Mouse (Mus musculus) MEL (cell line): ENCODE results near the gene Ccdc96. TPM values are rescaled to one million over a fixed set of nuclear protein-coding genes. Genes with fewer than 3 reads are reported as not detected.

ENCODE experiments used
- DNase-seq: peaks from one replicate; pipeline ENCODE4 v3.0.0; 2011; ENCODE audit warnings: low read depth, low spot score
- H3K27ac ChIP-seq: 2 replicates; pipeline ENCODE4 v1.5.1; 2012; ENCODE audit warnings: low read depth, mild to moderate bottlenecking, control low read depth, low read length, moderate library complexity; ENCODE audit not compliant: control insufficient read depth
- H3K27me3 ChIP-seq, 2 experiments: fragments of 150-350 bp in 1 of 2; sonication (generic) in 1 of 2; 2 replicates each; pipeline ENCODE4 v1.6.1; 2012; ENCODE audit warnings: low read length in 2 of 2, mild to moderate bottlenecking in 2 of 2, improper control_type of control experiment in 1 of 2, moderate library complexity in 1 of 2; ENCODE audit not compliant: insufficient read depth in 2 of 2, control insufficient read depth in 1 of 2
- H3K36me3 ChIP-seq, 2 experiments: 2 replicates each; pipeline ENCODE4 v1.6.1; 2012 to 2014; ENCODE audit warnings: low read length in 2 of 2, improper control_type of control experiment in 1 of 2, inconsistent platforms in 1 of 2, mild to moderate bottlenecking in 1 of 2; ENCODE audit not compliant: insufficient read depth in 2 of 2, control insufficient read depth in 1 of 2
- H3K4me1 ChIP-seq, 2 experiments: fragments of 150-350 bp in 1 of 2; sonication (generic) in 1 of 2; 2 replicates each; pipeline ENCODE4 v1.6.1; 2012; ENCODE audit warnings: low read length in 2 of 2, improper control_type of control experiment in 1 of 2, mild to moderate bottlenecking in 1 of 2; ENCODE audit not compliant: insufficient read depth in 2 of 2, control insufficient read depth in 1 of 2
- H3K4me3 ChIP-seq, 2 experiments: fragments of 150-350 bp in 1 of 2; sonication (generic) in 1 of 2; 2 replicates each; pipeline ENCODE4 v1.5.1; 2012; ENCODE audit warnings: low read depth in 2 of 2, low read length in 2 of 2, mild to moderate bottlenecking in 2 of 2, moderate library complexity in 2 of 2, control low read depth in 1 of 2, improper control_type of control experiment in 1 of 2; ENCODE audit not compliant: control insufficient read depth in 1 of 2, insufficient read depth in 1 of 2
- H3K79me2 ChIP-seq: 2 replicates; pipeline ENCODE4 v1.6.1; 2012; ENCODE audit warnings: mild to moderate bottlenecking, low read length, moderate library complexity; ENCODE audit not compliant: control insufficient read depth, poor library complexity, insufficient read depth
- H3K9ac ChIP-seq: 2 replicates; pipeline ENCODE4 v1.6.1; 2012; ENCODE audit warnings: low read depth, mild to moderate bottlenecking, control low read depth, low read length, moderate library complexity; ENCODE audit not compliant: control insufficient read depth, poor library complexity, severe bottlenecking
- H3K9me3 ChIP-seq: fragments of 150-350 bp; sonication (generic); replicated peaks from 2 replicates; pipeline ENCODE4 v1.6.1; 2012; ENCODE audit warnings: mild to moderate bottlenecking, low read length, improper control_type of control experiment, moderate library complexity; ENCODE audit not compliant: insufficient read depth
- BHLHE40 ChIP-seq: IDR thresholded peaks from 2 replicates; pipeline ENCODE4 v1.6.1; 2012; ENCODE audit warnings: low read depth, mild to moderate bottlenecking, inconsistent platforms, low read length, improper control_type of control experiment, borderline replicate concordance
- CTCF ChIP-seq, 3 experiments: IDR thresholded peaks in 2 of 3; conservative IDR thresholded peaks in 1 of 3; 2 replicates each; pipeline ENCODE4 v1.5.1; 2011 to 2012; ENCODE audit warnings: low read length in 3 of 3, low read depth in 2 of 3, mild to moderate bottlenecking in 2 of 3, improper control_type of control experiment in 1 of 3, inconsistent platforms in 1 of 3, mixed read lengths in 1 of 3, moderate library complexity in 1 of 3; ENCODE audit not compliant: control insufficient read depth in 1 of 3, insufficient read depth in 1 of 3, poor library complexity in 1 of 3, severe bottlenecking in 1 of 3
- ELF1 ChIP-seq: IDR thresholded peaks from 2 replicates; pipeline ENCODE4 v1.6.1; 2014; ENCODE audit warnings: low read depth, mild to moderate bottlenecking, inconsistent platforms, low read length, improper control_type of control experiment, moderate library complexity
- EP300 ChIP-seq, 2 experiments: IDR thresholded peaks; 2 replicates each; pipeline ENCODE4 v1.6.1; 2011; ENCODE audit warnings: improper control_type of control experiment in 2 of 2, low read length in 2 of 2, low read depth in 1 of 2, mild to moderate bottlenecking in 1 of 2
- GATA1 ChIP-seq: IDR thresholded peaks from 2 replicates; pipeline ENCODE4 v1.6.1; 2011; ENCODE audit warnings: low read depth, low read length, improper control_type of control experiment
- HCFC1 ChIP-seq: IDR thresholded peaks from 2 replicates; pipeline ENCODE4 v1.6.1; 2012; ENCODE audit warnings: low read depth, mild to moderate bottlenecking, inconsistent platforms, low read length, improper control_type of control experiment, moderate library complexity
- JUND ChIP-seq: IDR thresholded peaks from 2 replicates; pipeline ENCODE4 v1.6.1; 2011; ENCODE audit warnings: low read depth, mild to moderate bottlenecking, improper control_type of control experiment, low read length
- KAT2A ChIP-seq: conservative IDR thresholded peaks from 2 replicates; pipeline ENCODE4 v1.6.1; 2012; ENCODE audit warnings: low read depth, low read length, improper control_type of control experiment, inconsistent platforms
- MAX ChIP-seq: IDR thresholded peaks from 2 replicates; pipeline ENCODE4 v1.6.1; 2011; ENCODE audit warnings: low read length, improper control_type of control experiment
- MYC ChIP-seq: IDR thresholded peaks from 2 replicates; pipeline ENCODE4 v1.6.1; 2011; ENCODE audit warnings: low read depth, mild to moderate bottlenecking, low read length, improper control_type of control experiment, moderate library complexity
- NRF1 ChIP-seq: IDR thresholded peaks from 2 replicates; pipeline ENCODE4 v1.6.1; 2014; ENCODE audit warnings: low read depth, mild to moderate bottlenecking, inconsistent platforms, low read length, improper control_type of control experiment, moderate library complexity; ENCODE audit not compliant: poor library complexity, insufficient read depth, severe bottlenecking
- POLR2A ChIP-seq, 2 experiments: IDR thresholded peaks; 2 replicates each; pipeline ENCODE4 v1.6.1; 2011 to 2012; ENCODE audit warnings: low read length in 2 of 2, mild to moderate bottlenecking in 2 of 2, control low read depth in 1 of 2, improper control_type of control experiment in 1 of 2, low read depth in 1 of 2, moderate library complexity in 1 of 2; ENCODE audit not compliant: control insufficient read depth in 1 of 2, insufficient read depth in 1 of 2, poor library complexity in 1 of 2
- POLR2AphosphoS2 ChIP-seq: IDR thresholded peaks from 2 replicates; pipeline ENCODE4 v1.6.1; 2011; ENCODE audit warnings: low read length, improper control_type of control experiment
- POLR2AphosphoS5 ChIP-seq: IDR thresholded peaks from 2 replicates; pipeline ENCODE4 v1.6.1; 2012; ENCODE audit warnings: low read depth, borderline replicate concordance, mild to moderate bottlenecking, inconsistent platforms, low read length, moderate library complexity, mixed read lengths
- SMC3 ChIP-seq: IDR thresholded peaks from 2 replicates; pipeline ENCODE4 v1.6.1; 2011; ENCODE audit warnings: low read depth, low read length, improper control_type of control experiment
- USF1 ChIP-seq: IDR thresholded peaks from 2 replicates; pipeline ENCODE4 v1.6.1; 2014; ENCODE audit warnings: low read depth, mild to moderate bottlenecking, inconsistent platforms, low read length, improper control_type of control experiment, moderate library complexity
- ZC3H11A ChIP-seq: IDR thresholded peaks from 2 replicates; pipeline ENCODE4 v1.6.1; 2012; ENCODE audit warnings: low read depth, mild to moderate bottlenecking, inconsistent platforms, low read length, improper control_type of control experiment
- ZMIZ1 ChIP-seq: IDR thresholded peaks from 2 replicates; pipeline ENCODE4 v1.6.1; 2012; ENCODE audit warnings: low read depth, mild to moderate bottlenecking, inconsistent platforms, low read length, improper control_type of control experiment, moderate library complexity
- ZNF384 ChIP-seq: IDR thresholded peaks from 2 replicates; pipeline ENCODE4 v1.6.1; 2012; ENCODE audit warnings: low read depth, mild to moderate bottlenecking, inconsistent platforms, low read length, improper control_type of control experiment
- polyA plus RNA-seq, 2 experiments: library from polyadenylated mRNA; stranded (reverse) in 1 of 2; unstranded in 1 of 2; fragments of >175 nt in 1 of 2; fragments of >200 nt in 1 of 2; gene quantifications; 2 replicates each; pipeline versions ENCODE4 v1.2.1 to v1.2.4; 2012; ENCODE audit warnings: low replicate concordance in 2 of 2, low read depth in 1 of 2; ENCODE audit not compliant: insufficient read length in 2 of 2, insufficient read depth in 1 of 2, missing spikeins in 1 of 2
- total RNA-seq: library from RNA; depleted of rRNA; stranded (reverse); fragments of 300-350 nt; gene quantifications from 2 replicates; pipeline ENCODE4 v1.2.3, GENCODE M21; 2012

The Ccdc96 gene
- total and polyA plus RNA-seq, 3 experiments, result 0.31 to 0.64 TPM; not detected in 1

GRCm38 (mm10) chr5:36479735-36480134 lies 4.7 kb upstream of the Ccdc96 start:
- H3K27me3 ChIP-seq, result no peaks in the 10 kb centered on the region
- no peak overlapping the region for H3K9ac ChIP-seq
- no peak overlapping the region for H3K27ac ChIP-seq
- peaks cover 3 to 23% of the 10 kb centered on the region in 2 experiments; a peak in 3 of 4 replicates for H3K36me3 ChIP-seq
- peaks cover 14 to 24% of the 10 kb centered on the region in 2 experiments for H3K4me1 ChIP-seq
- no peak overlapping the region for H3K4me3 ChIP-seq
- no peaks in the 10 kb centered on the region for H3K9me3 ChIP-seq
- TF ChIP-seq SMC3 (no peak), NRF1 (no peak), USF1 (no peak), ZMIZ1 (no peak), GATA1 (no peak), POLR2A (IDR thresholded peaks at IDR 0.05; ENCODE audit: control insufficient read depth in 1 of 2, insufficient read depth in 1 of 2, low read depth in 1 of 2, low read length in 2 of 2, poor library complexity in 1 of 2) (no peak), ZNF384 (no peak)
- H3K79me2 ChIP-seq, result peaks cover 58% of the 10 kb centered on the region
- DNase-seq, result no peak

GRCm38 (mm10) chr5:36480398-36480797 lies 4.0 kb upstream of the Ccdc96 start:
- Histone ChIP-seq H3K9ac (no peak overlapping the region), H3K27me3 (no peaks in the 10 kb centered on the region), H3K4me1 (peaks cover 14 to 30% of the 10 kb centered on the region in 2 experiments), H3K79me2 (peaks cover 58% of the 10 kb centered on the region), H3K4me3 (no peak overlapping the region), H3K27ac (no peak overlapping the region), H3K36me3 (peaks cover 3 to 23% of the 10 kb centered on the region in 2 experiments; a peak in 3 of 4 replicates), H3K9me3 (no peaks in the 10 kb centered on the region)
- no peak for DNase-seq
- TF ChIP-seq MAX (no peak), ZNF384 (no peak), POLR2AphosphoS2 (no peak), ZC3H11A (no peak), POLR2AphosphoS5 (no peak), SMC3 (no peak), KAT2A (no peak), HCFC1 (no peak)

GRCm38 (mm10) chr5:36481114-36481513 lies 3.3 kb upstream of the Ccdc96 start:
- Histone ChIP-seq H3K27ac (no peak overlapping the region), H3K9me3 (no peaks in the 10 kb centered on the region), H3K79me2 (peaks cover 58% of the 10 kb centered on the region), H3K27me3 (no peaks in the 10 kb centered on the region), H3K9ac (no peak overlapping the region), H3K4me1 (peaks cover 14 to 30% of the 10 kb centered on the region in 2 experiments), H3K36me3 (peaks cover 3 to 23% of the 10 kb centered on the region in 2 experiments; a peak in 3 of 4 replicates), H3K4me3 (no peak overlapping the region)
- TF ChIP-seq MYC (no peak), CTCF (IDR thresholded peaks at IDR 0.05 in 2 of 3, conservative IDR thresholded peaks at IDR 0.05 in 1 of 3; ENCODE audit: control insufficient read depth in 1 of 3, insufficient read depth in 1 of 3, low read depth in 2 of 3, low read length in 3 of 3, poor library complexity in 1 of 3, severe bottlenecking in 1 of 3) (peak; percentile 1 to 46 (median 31); a peak in 3 of 6 replicates), EP300 (IDR thresholded peaks at IDR 0.05; ENCODE audit: low read depth in 1 of 2, low read length in 2 of 2) (no peak), BHLHE40 (no peak), JUND (no peak), POLR2AphosphoS5 (no peak), ELF1 (no peak)
- peak; percentile 57 for DNase-seq
